In the genomic region with DNA sequence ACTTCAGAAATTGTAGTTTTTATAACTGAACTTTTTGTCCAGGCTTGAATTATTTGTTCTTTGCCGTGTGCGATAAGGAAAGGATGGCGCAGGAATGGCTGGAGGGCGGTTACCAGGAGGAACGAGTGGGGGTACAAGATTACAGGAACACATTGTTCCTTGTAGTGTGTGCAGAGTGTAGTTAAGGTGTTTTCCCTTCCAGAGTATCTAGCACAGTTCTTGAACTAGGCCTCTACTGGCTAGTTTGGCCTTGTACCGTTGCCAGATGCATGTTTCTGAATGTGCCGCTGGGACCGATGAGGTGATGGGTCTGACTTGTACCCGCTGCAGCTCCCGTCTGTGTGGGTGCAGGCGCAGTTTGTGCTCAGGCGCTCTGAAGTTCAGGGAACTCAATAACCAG, we compare ENCODE assay signal across 8 mouse cellular contexts. TPM values are rescaled to one million over a fixed set of nuclear protein-coding genes. Genes with fewer than 3 reads are reported as not detected.
DNase-seq lines count a peak whose midpoint lies in the region; ATAC-seq and TF ChIP-seq lines count a peak whose summit lies in the region.

No protein-coding gene starts in this region.

- no peaks in the 10 kb centered on the region for H3K27me3 ChIP-seq in kidney, adult 2 months (replicated peaks; ENCODE audit: control insufficient read depth, insufficient read depth, low read length)
- no peaks in the 10 kb centered on the region for H3K27me3 ChIP-seq in limb, embryonic 10.5 days (ENCODE audit: low read depth, poor library complexity, severe bottlenecking)
- H3K27me3 ChIP-seq in midbrain, embryonic 13.5 days, result no peaks in the 10 kb centered on the region

- no peak for TF ChIP-seq POLR2A in kidney, adult 2 months (IDR thresholded peaks at IDR 0.05; ENCODE audit: low read depth, low read length)
- TF ChIP-seq POLR2A in olfactory bulb, adult 2 months (IDR thresholded peaks at IDR 0.05; ENCODE audit: insufficient read depth, low read depth, low read length), result no peak

- no peak for DNase-seq in kidney, adult 2 months
- no peak for DNase-seq in kidney, adult 11 months
- DNase-seq in limb, embryonic 10.5 days (ENCODE audit: low spot score), result no peak
- no peak for DNase-seq in yolk sac, embryonic 10.5 days (ENCODE audit: low spot score)
- DNase-seq in adipocyte (ENCODE audit: low spot score), result no peak

- peaks cover 14% of the 10 kb centered on the region for H3K4me1 ChIP-seq in kidney, adult 2 months (ENCODE audit: control insufficient read depth, insufficient read depth, low read length)
- peaks cover 55% of the 10 kb centered on the region for H3K4me1 ChIP-seq in limb, embryonic 10.5 days
- peaks cover 21% of the 10 kb centered on the region; the same call in 1 of the 2 replicates for H3K4me1 ChIP-seq in olfactory bulb, adult 2 months (ENCODE audit: control insufficient read depth, insufficient read depth, low read length)
- H3K4me1 ChIP-seq in midbrain, embryonic 13.5 days (replicated peaks), result peaks cover 36% of the 10 kb centered on the region

- H3K4me2 ChIP-seq in midbrain, embryonic 13.5 days (replicated peaks), result no peak overlapping the region

- ATAC-seq in erythroid progenitor cell, adult 5-6 weeks (replicated peaks; ENCODE audit: low FRiP score, poor library complexity, severe bottlenecking), result peak; percentile 68
- ATAC-seq in midbrain, embryonic 13.5 days, result no peak

- peak overlapping the region; percentile 22; the same call in 1 of the 2 replicates for H3K4me3 ChIP-seq in kidney, adult 2 months (ENCODE audit: insufficient read depth, low read depth, low read length)
- H3K4me3 ChIP-seq in limb, embryonic 10.5 days, result no peak overlapping the region
- no peak overlapping the region for H3K4me3 ChIP-seq in olfactory bulb, adult 2 months (ENCODE audit: insufficient read depth, low read depth, low read length)
- H3K4me3 ChIP-seq in midbrain, embryonic 13.5 days (replicated peaks), result no peak overlapping the region

- no peaks in the 10 kb centered on the region for H3K9me3 ChIP-seq in limb, embryonic 10.5 days (replicated peaks)
- no peaks in the 10 kb centered on the region for H3K9me3 ChIP-seq in midbrain, embryonic 13.5 days

- no peak overlapping the region for H3K9ac ChIP-seq in midbrain, embryonic 13.5 days (replicated peaks)

- H3K27ac ChIP-seq in kidney, adult 2 months (ENCODE audit: insufficient read depth, low read depth, low read length), result peak overlapping the region; percentile 80
- peak overlapping the region; percentile 32 for H3K27ac ChIP-seq in limb, embryonic 10.5 days
- peak overlapping the region; percentile 31; the same call in 1 of the 2 replicates for H3K27ac ChIP-seq in olfactory bulb, adult 2 months (ENCODE audit: insufficient read depth, low read depth, low read length)
- no peak overlapping the region for H3K27ac ChIP-seq in midbrain, embryonic 13.5 days

- no peaks in the 10 kb centered on the region for H3K36me3 ChIP-seq in kidney, adult 2 months (ENCODE audit: control insufficient read depth, insufficient read depth, low read length)
- H3K36me3 ChIP-seq in limb, embryonic 10.5 days, result peaks cover 22% of the 10 kb centered on the region
- no peaks in the 10 kb centered on the region for H3K36me3 ChIP-seq in midbrain, embryonic 13.5 days

- no peak for TF ChIP-seq CTCF in kidney, adult 2 months (conservative IDR thresholded peaks at IDR 0.05; ENCODE audit: insufficient read depth, insufficient read length, low read depth, low read length)
- no peak for TF ChIP-seq CTCF in olfactory bulb, adult 2 months (IDR thresholded peaks at IDR 0.05; ENCODE audit: insufficient read depth, low read depth, low read length)

- 58% methylated on average over 12 of the region's 12 CpGs for WGBS in kidney, adult 2 months
- WGBS in limb, embryonic 10.5 days, result 86% methylated on average over 12 of the region's 12 CpGs
- WGBS in olfactory bulb, adult 2 months, result 86% methylated on average over 12 of the region's 12 CpGs
- 88% methylated on average over 12 of the region's 12 CpGs for WGBS in midbrain, embryonic 13.5 days

RNA-seq across cellular contexts. Expression of a gene that starts 3.2 kb away (rescaled TPM):
- 22.8 and 25.0 TPM in 2 replicates for polyA plus RNA-seq in kidney, adult 2 months (2012; rRNA removed)
- total RNA-seq in erythroid progenitor cell, adult 5-6 weeks (2015; ENCODE audit: low replicate concordance), result 42.2 and 63.7 TPM in 2 replicates
- 53.3 and 72.6 TPM in 2 replicates for total RNA-seq in erythroid progenitor cell, adult 5-6 weeks (2017; ENCODE audit: low replicate concordance)
- polyA plus RNA-seq in limb, embryonic 10.5 days (2016; fragmentation: Nextera tagmentation; extraction: Ambion mirVana), result 47.5 and 59.2 TPM in 2 replicates
- not detected in 2 replicates for polyA plus RNA-seq in olfactory bulb, adult 2 months (2012; ENCODE audit: insufficient read depth, insufficient read length, low replicate concordance, missing spikeins)
- 29.2 and 31.5 TPM in 2 replicates for polyA plus RNA-seq in midbrain, embryonic 13.5 days (2015; fragmentation: Nextera tagmentation; extraction: Ambion mirVana)
